Mouse (Mus musculus) ES-E14 (cell line): ENCODE measurements at regions not wholly inside any gene's neighbourhood (a gene's known extent, or its start where the extent isn't known, plus 50 kb on each side); places are given as distances from the start of the nearest gene placed in this dataset.

Experiments used
- CHD2 ChIP-seq: IDR thresholded peaks from 2 replicates; pipeline ENCODE4 v1.6.1; 2014; ENCODE audit warnings: mild to moderate bottlenecking, low read depth, low read length, inconsistent platforms
- HCFC1 ChIP-seq: IDR thresholded peaks from 2 replicates; pipeline ENCODE4 v1.6.1; 2012; ENCODE audit warnings: low read length, inconsistent platforms, borderline replicate concordance; ENCODE audit not compliant: insufficient read depth
- MAFK ChIP-seq: IDR thresholded peaks from 2 replicates; pipeline ENCODE4 v1.6.1; 2014; ENCODE audit warnings: mild to moderate bottlenecking, low read depth, low read length, inconsistent platforms; ENCODE audit not compliant: insufficient read depth
- ZC3H11A ChIP-seq: IDR thresholded peaks from 2 replicates; pipeline ENCODE4 v1.6.1; 2012; ENCODE audit warnings: low read depth, mild to moderate bottlenecking, inconsistent platforms, low read length, borderline replicate concordance
- ZNF384 ChIP-seq: IDR thresholded peaks from 2 replicates; pipeline ENCODE4 v1.6.1; 2012; ENCODE audit warnings: low read depth, low read length, inconsistent platforms

- TF ChIP-seq ZC3H11A (no peak), ZNF384 (no peak), HCFC1 (no peak), MAFK (no peak), CHD2 (no peak)
Observed at GRCm38 (mm10) chr15:70425566-70425965, 3408.8 kb upstream of the Gm6569 start.
